Mouse (Mus musculus) cerebellum, adult 2 months (tissue): ENCODE measurements around the gene Pla2r1.
A peak's percentile ranks its signal among the peaks of the same experiment; 100 is the strongest.

ENCODE experiments used
- CTCF ChIP-seq: fragments of 200-500 bp; IDR thresholded peaks from 2 replicates; pipeline ENCODE4 v1.5.1; 2011; ENCODE audit warnings: low read depth, mild to moderate bottlenecking, control low read depth, low read length, moderate library complexity, borderline replicate concordance; ENCODE audit not compliant: insufficient read depth
- POLR2A ChIP-seq: fragments of 200-500 bp; IDR thresholded peaks from 2 replicates; pipeline ENCODE4 v1.6.1; 2011; ENCODE audit warnings: low read length, control low read depth, borderline replicate concordance; ENCODE audit not compliant: insufficient read depth

DNA sequence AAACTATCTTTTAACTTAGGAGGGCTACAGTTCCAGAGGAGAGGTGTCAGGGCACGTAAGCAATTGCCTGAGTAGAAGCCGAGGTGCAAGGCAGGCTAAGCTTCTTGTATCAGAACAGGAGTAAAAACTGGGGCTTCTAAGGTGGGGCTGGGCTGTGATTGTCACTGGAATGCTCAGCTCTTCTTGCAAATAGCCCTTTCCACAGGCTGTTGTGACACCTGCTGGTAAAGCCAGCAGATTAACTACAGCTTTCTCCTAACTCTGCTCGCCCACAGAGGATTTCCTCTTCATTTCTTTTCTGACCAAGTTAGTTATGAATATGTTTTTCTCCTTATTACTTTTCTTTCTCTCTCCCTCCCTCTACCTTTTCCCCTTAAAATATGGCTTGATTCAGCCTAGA, 111.2 kb downstream of the Pla2r1 start:
- 0 out of 2 replicates have a peak, but pooled peaks have one; percentile 3 for TF ChIP-seq CTCF
- no peak for TF ChIP-seq POLR2A
